Mouse (Mus musculus): Measurements from ENCODE around the gene Cc2d1a.

Gene Cc2d1a

DNA sequence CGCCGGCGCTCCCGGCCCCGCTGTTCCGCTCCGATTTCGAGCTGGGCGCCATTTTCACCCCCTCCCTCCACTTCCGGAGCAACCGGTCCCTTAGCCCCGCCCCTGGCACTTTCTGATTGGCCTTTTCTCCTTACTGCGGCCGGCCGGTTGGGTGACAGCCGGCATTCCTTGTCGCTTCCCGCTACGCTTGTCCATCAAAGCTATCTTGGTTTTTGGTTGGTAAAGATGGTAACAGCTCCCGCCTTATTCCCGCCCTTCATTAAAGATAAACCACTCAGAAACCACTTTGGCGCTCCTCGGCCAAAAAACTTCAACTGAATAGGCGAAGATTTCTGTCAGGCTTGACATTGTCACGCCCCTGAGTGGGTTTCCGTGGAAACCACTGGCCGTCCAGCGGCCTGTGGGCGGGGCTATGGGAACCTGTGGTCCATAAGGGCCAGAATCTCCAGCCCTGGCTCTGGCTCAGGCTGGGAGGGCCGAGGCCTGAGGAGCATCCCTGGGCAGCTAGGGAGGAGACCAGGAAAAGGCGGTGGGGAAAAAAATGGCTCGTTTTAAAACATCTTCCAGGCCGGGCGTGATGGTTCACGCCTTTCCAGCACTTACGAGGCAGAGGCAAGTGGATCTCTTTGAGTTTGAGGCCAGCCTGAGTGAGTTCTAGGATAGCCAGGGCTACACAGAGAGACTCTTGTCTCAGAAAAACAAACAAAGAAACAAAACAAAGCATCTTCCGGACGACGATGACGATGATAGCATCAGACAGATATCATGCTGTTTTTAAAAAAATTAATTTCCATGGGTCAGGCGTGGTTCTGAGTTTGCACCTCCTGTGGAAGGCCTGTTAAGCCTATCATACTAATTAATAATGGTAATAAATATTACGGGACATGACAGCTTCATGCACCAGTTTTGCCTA lies 42.8 kb downstream of the Cc2d1a start, which contains the start of gene Dcaf15:
Gene Dcaf15, minus strand, starts transcription at position 72 of the 913 bp plus-strand sequence.
- DNase-seq (ENCODE audit: low spot score), result peak; percentile 96

DNA sequence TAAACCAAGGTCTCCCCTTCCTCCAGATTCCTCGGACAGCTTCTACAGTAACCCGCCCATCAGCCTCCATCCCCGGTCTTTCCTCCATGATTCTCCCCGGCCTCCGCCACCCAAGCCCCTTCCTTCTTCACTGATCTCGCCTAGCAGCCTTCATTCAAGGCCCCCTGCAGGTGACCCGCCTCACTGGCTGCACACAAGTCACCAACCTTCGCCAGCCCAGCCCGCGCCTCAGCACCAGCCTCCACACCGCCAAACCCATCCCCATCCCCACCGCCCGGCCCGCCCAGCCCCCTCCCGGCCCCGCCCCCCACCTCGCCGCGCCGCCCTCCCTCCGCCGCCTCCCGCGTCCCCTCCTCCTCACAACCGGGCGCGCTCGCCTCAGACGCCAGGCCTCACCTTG lies 43.5 kb downstream of the Cc2d1a start:
- DNase-seq (ENCODE audit: low spot score), result peak; percentile 39

DNA sequence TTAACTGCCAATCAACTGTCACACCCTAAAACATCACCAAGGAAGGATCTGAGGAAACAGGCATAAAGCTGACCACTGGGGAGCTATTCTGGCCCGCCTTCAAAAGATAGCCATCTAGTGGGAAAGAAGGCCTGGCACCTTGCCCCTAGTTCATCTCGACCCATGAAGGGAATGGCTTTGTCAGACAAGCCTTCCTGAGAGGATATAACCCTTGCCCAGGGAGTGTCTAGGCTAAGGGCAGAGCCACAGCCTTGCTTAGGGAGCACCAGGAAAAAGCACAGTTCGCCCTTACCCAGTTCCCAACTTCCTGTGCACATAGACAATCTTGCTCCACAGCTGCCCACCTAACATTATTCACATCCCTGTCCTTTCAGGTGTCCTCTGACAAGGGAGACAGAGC lies 44.1 kb downstream of the Cc2d1a start:
- DNase-seq (ENCODE audit: low spot score), result no peak

DNA sequence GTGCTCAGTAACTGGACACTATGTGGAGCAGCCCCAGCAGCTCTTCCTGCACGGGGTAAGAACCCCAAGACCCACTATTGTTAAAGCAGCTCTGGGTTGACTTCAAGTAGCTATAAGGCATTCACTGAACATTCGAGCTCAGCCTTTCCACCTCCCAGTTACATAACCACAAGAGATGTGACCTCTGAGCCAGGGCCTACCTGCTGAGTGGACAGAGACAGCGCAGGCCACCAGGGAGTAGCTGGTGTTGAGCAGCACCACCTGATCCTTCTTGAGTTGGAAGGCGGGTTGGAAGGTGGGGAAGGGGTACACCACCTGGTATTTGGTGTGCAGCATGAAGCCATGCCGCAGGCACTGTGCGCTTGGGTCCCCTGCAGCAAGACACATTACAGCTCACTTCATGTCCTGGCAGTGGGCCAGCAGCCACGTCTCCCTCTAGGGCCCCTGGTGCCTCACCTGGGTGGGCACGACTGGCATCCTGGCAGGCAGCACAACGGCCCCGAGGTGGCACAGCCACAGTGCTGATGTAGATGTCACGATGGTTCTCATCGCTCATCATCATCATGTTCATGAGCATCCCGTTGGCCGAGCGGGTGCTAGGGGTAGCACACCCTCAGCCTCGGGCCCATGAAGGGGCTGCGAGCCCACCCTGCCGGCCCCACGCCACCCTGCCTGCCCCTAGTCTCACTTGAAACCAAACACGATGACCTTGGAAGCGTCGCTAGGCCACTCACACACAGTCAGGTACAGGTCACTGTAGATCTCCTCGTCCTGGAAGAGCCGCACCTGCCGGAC lies 46.1 kb downstream of the Cc2d1a start:
- DNase-seq (ENCODE audit: low spot score), result no peak

DNA sequence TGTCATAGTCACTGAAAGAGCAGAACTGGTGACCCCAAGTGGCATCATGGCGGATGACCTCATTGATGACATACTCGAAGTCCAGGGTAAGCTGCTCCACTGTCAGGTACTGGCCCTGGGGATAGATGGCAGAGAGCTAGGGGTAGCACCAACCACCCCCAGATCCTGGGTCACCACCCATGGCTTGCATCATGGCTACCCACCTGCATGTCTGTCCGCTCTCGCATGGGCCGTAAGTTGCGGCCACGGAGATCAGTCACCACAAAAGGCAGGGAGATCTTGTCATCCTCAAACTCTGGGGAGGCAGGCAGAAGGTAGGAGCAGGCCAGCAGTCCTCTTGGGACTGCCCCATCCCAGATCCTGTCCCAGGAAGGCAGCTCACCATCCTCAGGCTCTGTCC lies 49.4 kb downstream of the Cc2d1a start:
- DNase-seq (ENCODE audit: low spot score), result no peak

DNA sequence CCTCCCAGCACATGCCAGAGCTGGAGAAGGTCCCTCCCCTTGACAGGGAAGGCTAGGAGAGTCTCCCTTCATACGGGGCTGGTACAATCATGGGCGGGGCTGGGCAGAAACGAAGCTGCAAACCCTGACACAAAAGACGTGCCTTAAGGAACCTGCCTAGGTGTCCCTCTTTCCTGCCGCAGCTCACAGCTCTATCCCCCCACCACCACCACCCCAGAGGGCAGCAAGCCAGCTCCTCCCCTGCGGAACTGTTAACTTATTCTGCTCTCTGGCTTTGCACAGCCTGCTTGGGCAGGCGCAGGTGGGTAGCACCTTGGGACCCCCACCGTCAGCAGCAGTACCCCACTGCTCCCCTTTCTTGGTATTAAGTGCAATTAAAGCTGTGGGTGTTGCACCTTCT lies 51.7 kb downstream of the Cc2d1a start:
- DNase-seq (ENCODE audit: low spot score), result no peak

DNA sequence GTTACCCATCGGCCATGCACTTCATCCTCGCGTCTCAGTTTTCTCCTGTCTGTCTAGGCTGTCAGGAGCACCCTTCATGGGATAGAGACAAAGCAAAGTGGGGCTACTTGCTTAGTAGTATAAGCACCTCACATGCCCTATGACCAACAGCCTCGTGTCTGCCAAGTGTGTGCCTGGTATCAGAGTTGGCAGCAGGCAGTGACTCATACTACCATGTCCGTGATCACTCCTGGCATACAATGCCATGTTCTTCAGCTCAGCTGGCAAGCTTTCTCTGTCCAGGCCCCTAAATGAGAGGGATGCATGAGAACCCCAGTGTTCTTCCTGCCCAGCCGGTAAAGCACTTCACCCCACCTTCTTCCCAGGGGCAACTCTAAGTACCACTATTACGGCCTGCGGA lies 57.2 kb downstream of the Cc2d1a start:
- DNase-seq (ENCODE audit: low spot score), result no peak

DNA sequence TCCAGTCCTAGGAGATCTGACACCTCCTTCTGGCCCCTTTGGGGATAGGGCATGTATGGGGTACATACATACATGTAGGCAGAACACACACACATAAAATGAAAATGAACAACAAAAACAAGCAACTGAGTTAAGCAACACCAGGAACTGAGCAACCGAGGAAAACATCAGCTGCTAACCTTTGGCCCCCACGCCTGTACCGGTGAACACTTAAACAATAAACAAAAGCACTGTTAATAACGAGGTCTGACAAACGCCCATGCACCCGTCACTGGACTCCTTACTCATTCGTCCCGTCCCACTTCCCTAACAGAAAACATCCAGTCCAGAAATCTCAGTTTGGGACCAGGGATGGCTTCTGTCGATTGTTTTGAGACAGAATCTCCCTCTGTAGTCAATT lies 58.5 kb downstream of the Cc2d1a start:
- no peak for DNase-seq (ENCODE audit: low spot score)

DNA sequence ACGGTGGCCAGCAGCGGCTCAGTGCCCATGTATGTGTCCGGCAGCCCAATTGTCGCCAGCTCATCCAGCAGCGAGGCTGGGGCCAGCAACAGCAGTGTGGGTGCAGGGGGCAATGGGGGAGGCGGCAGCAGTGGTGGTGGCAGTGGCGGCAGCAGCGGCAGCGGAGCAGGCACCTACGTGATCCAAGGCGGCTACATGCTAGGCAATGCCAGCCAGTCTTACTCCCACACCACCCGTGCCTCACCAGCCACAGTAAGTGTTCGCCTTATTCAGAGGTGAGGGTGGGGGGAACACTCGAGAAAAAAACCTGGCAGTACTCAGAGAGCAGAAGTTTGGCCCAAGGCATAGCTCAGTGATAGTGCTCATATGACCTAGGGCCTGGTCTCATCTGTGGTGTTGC lies 59.9 kb downstream of the Cc2d1a start:
- DNase-seq (ENCODE audit: low spot score), result no peak

DNA sequence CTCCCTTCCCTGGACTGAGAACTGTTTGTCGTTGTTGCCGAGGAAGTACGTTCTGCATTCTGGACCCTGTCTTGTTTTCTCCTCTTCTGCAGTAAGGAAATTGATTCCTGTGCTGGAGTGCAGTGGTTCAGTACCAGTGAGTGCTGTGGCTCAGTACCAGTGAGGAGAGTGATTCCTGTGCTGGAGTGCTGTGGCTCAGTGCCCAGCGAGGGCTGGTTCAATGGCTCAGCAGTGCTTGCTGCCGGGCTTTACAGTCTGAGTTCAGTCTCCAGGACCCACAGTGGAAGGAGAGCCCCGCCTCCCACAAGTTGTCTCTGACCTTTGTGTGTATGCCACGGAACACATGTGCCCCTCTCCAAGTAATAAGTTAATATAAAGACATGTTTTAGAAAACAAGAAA lies 60.6 kb downstream of the Cc2d1a start:
- DNase-seq (ENCODE audit: low spot score), result no peak

DNA sequence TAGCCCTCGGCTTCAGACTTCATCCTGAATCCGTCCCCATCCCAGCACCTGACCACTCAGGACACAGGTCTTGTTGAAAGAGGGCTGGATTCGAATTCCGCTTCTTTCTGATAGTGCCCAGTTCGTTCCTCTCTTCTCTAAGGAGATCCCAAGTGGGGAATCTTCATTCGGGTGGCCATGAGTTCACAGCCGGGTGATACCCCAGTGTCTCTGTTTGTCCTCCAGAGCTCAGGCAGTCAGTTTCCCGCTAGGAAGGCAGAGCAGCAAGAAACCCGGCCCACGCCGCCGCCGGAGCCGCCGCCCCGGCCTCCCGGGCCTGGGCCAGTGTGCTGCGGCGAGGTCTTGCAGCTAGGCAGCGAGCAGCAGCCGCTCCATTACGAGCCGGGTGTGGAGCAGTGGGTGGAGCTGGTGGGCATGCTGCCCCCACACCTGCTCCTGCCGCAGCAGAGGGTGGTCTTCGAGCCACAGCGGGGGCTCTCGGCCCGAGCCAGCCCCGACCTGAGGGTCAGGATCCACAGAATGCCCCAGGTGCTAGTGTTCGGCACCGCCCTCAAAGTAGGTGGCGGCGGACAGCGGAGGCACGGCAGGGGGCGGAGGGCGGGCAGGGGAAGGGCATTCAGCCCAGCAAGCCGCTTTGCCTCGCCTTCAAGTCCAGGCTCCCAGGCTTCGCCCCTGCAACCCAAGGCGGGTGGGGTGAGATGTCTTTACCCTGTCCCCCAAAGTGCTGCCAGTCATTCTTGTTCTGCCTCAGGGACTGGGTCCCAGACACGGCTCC lies 63.2 kb downstream of the Cc2d1a start:
- DNase-seq (ENCODE audit: low spot score), result no peak

DNA sequence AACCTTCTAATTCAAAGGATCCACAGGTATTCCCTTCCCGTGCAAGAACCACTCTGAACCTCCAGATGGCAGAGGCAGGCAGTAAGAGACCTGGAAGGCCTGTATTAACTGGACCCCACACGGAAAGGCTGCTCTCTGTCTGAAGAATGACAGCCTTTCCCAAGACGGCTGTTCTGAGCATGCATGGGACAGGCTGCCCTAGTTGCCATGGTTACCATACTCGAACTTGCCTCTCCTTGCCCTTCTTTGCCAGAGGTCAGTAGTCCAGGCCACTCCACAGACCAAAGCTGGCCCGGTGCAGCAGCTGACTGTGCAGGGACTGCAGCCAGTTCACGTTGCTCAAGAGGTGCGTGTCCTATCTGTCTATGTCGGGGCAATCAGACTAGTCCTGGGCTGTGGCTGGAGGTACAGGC lies 63.9 kb downstream of the Cc2d1a start:
- DNase-seq (ENCODE audit: low spot score), result peak; percentile 38

All from ovary, adult 18-20 months (tissue).